Mouse (Mus musculus): ENCODE measurements around the gene Cpne2.

The Cpne2 gene

GRCm38 (mm10) chr8:94535631-94536030 is 2.8 kb downstream of the Cpne2 start:
- no peak for DNase-seq (ENCODE audit: low read depth, low spot score)

- no peak for DNase-seq (ENCODE audit: low read depth, low spot score)
Observed at GRCm38 (mm10) chr8:94537456-94537855, 4.7 kb downstream of the Cpne2 start.

- DNase-seq (ENCODE audit: low read depth, low spot score) = no peak
Observed at GRCm38 (mm10) chr8:94540025-94540424, 7.2 kb downstream of the Cpne2 start.

GRCm38 (mm10) chr8:94540889-94541795 is 8.4 kb downstream of the Cpne2 start:
- DNase-seq (ENCODE audit: low read depth, low spot score) = no peak

DNA sequence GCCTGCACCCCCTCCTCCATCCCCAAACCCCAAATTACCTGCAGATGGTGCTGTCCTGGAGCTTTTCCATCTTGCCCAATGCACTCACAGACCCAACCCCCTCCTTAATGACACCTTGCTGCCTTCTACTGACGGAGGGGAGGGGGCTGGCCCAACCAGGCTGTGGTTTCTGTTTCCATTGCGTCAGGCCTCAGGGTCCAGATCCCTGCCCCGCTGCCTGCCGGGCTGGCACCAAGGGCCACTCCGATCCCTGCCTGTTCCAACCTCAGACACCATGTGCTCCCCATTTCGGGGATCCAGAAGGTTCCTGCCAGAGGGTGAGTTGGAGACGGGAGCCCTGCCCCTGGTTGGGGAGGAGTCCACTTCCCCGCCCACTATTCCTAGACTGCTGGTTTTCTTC is 11.2 kb downstream of the Cpne2 start:
- no peak for DNase-seq (ENCODE audit: low read depth, low spot score)

DNA sequence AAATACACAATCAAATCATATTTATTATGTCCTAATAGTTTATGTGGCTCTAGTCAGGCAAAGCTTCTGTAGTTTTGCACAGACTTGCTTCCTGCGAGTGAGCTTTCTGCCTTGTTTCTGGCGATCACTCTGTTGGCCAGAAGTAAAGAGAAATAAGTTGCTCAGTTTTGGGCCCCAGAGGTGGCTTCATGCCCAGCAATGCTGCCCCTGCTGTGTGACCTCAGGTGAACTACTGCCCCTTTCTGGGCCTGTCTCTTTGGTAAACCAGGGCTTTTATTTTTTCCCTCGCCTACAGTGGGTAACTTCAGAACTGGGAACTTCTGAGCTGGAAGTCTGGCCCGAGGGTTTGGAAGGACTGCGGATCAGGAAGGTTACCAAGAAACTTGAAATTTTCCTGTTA is 16.3 kb downstream of the Cpne2 start:
- DNase-seq (ENCODE audit: low read depth, low spot score) = no peak

- DNase-seq (ENCODE audit: low read depth, low spot score) = no peak
Observed at GRCm38 (mm10) chr8:94549482-94549881, 16.7 kb downstream of the Cpne2 start.

DNA sequence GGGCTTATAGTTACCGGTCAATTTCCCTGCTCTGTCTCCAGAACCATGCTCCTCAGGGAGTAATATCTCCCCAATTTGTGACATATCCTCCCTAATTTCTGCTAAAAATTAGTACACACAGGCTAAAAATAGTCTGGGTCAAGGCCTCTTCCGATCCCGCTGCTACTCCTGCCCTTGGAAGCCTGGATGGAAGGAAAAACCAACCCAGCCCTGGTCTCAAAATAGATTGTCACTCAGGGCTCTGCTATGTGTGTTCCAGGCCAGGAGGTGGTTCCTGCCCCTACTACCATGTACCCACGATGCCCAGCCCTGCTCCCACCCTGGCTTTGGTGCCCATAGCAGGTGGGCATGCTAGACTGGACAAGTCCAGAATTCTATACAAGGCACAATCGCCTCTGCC is 17.2 kb downstream of the Cpne2 start:
- DNase-seq (ENCODE audit: low read depth, low spot score) = no peak

GRCm38 (mm10) chr8:94551471-94552422 is 19.0 kb downstream of the Cpne2 start:
- DNase-seq (ENCODE audit: low read depth, low spot score) = no peak

DNA sequence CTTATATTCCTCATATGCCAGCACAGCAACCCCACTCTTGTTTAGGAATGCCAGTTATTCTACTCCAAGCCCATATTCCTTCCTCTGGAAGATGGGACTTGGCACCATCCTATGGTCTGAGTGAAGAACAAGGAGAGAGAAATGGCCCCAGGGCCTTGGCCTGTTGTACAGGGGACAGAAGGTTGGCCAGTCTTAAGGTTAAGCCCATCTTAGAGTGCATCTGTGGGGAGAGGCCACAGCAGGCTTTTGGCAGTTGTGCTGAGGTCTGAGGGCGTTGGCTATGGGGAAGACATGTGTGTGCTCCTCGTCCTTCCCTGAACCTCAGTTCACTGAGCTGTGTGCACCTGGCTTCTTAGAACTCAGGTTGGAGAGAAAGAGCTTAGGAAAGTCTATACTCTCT is 19.9 kb downstream of the Cpne2 start:
- no peak for DNase-seq (ENCODE audit: low read depth, low spot score)

DNA sequence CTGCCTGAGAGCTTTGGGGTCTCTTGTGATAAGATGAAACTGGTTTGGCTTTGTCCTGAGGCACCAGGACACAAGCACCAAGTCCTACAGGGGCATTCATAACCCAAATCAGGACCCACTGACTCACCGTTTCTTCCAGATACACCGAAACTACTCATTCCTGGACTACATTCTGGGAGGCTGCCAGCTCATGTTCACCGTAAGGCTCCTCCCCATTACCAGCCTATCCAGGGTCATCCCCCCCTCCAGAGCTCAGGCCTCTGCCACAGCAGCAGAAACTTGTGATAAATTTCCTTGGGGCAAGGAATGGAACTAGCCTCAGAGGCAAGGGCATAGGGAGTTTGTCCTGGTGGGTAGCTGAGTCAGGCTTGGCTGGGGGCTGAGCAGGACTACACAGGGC is 24.5 kb downstream of the Cpne2 start:
- DNase-seq (ENCODE audit: low read depth, low spot score) = no peak

GRCm38 (mm10) chr8:94561256-94561655 is 28.5 kb downstream of the Cpne2 start:
- DNase-seq (ENCODE audit: low read depth, low spot score) = no peak

GRCm38 (mm10) chr8:94564421-94564820 is 31.6 kb downstream of the Cpne2 start:
- no peak for DNase-seq (ENCODE audit: low read depth, low spot score)

GRCm38 (mm10) chr8:94566033-94566432 is 33.2 kb downstream of the Cpne2 start:
- DNase-seq (ENCODE audit: low read depth, low spot score) = no peak

DNA sequence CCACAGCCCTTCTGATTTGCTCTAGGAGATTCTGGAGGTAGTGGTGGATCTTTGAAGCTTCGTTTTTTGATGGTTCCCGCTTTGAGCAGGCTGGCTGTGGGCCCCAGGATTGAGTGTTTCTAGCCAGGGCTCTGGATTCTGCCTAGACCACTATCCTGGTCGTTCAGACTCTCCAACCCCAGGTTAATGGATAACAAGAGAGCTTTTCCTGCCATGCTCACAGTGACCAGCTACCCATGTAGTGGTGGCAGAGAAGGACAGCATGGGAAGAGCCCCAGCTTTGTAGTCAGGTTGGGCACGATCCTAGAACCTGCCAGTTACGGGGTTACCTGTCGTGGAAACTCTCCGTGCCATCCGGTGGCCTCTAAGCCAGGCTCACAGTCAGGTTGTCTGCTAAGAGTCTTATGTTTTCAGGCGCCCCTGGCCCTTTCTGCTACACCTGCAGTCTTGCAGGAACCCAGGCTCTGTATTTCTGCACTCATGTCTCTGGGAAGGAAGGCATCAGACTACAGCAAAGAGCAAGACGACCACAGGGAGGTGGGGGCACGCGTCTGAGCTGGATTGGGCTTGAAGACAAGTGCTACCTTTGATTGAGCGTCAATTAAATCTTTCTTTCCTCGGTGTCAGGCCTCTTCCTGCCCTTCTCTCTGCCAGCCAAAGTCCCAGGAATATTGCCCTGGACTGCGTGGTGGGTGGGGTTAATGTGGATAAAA is 33.8 kb downstream of the Cpne2 start:
- no peak for DNase-seq (ENCODE audit: low read depth, low spot score)

- DNase-seq (ENCODE audit: low read depth, low spot score) = no peak
Observed at GRCm38 (mm10) chr8:94567159-94567849, 34.5 kb downstream of the Cpne2 start.

DNA sequence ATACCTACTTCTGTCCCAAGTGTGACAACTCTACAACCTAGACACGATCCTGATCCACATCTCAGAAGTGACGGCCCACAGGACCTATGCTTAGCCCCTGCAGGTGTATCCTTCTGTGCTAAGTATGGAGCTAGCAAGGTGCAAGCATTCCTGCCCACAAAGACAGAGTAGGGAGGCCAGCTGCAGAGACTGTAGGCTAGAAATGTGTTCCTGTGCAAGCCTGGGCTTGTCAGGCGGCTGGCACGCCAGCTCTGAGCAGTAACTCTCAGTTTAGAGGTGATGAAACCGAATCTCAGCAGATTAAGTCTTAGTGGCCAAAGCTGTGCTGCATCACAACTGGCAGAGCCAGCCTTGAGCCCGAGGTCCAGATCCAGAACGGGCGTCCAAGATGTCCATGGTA is 35.3 kb downstream of the Cpne2 start:
- DNase-seq (ENCODE audit: low read depth, low spot score) = no peak

GRCm38 (mm10) chr8:94569419-94569818 is 36.6 kb downstream of the Cpne2 start:
- no peak for DNase-seq (ENCODE audit: low read depth, low spot score)

DNA sequence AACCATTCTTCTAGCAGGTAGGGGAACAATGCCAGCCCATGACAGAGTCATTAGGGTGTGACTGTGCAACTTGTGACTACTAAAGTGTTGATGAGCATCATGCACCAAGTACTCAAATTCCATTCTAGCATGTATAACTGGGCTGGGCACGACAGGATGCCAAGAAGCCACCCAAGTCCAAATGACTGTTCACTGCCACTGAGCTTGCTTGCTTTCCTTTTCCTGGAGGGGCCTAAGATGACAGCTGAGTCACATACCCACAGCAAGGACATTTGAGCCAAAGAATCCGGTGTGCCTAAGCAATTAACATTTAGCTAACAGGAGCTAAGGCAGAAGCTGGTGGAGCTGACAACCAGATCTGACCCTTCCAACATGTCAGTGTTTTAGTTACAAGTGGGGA is 39.1 kb downstream of the Cpne2 start:
- no peak for DNase-seq (ENCODE audit: low read depth, low spot score)

DNA sequence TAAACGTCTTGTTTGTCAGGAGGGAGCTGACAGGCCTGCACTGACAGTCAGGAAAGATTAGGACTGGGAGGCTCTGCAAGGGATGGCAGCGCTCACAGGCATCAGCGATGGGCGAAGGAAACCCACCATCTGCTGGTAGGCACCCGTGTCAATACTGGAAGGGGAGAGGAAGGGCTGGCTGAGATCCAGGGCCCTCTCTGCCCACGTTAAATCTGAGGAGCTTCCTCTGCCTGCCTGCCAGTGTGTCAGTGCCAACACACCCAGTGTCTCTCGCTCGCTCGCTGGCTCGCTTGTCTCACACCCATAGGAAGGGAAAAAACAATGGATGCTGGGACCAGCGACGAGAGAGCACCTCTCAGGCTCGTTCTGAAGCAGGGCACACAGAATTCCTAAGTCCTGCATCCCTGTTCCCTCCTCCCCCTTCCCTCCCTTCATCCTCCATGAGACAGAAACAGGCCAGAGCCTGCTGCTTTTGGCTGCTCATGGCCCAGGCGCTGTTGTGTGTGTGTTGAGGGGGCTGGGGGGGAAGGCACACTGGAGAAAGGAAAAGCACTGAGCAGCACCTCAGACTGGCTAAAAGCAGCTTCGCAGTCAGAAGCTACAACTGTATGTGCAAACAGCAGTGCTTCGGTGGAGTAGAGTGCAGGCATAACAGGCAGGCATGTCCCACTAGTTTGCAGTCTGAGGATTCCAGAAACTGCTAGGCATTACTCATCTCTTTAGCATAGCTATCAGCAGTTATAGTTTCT is 41.5 kb downstream of the Cpne2 start:
- DNase-seq (ENCODE audit: low read depth, low spot score) = no peak

- no peak for DNase-seq (ENCODE audit: low read depth, low spot score)
Observed at GRCm38 (mm10) chr8:94575148-94575547, 42.4 kb downstream of the Cpne2 start.
